Mouse (Mus musculus) gastrocnemius, postnatal 10 days (tissue): ENCODE results near the gene Vmn2r103. TPM values are rescaled to one million over a fixed set of nuclear protein-coding genes. Genes with fewer than 3 reads are reported as not detected.

Experiments
- DNase-seq: peaks from one replicate; pipeline ENCODE4 v3.0.0; 2021; ENCODE audit warnings: mixed read lengths
- long read RNA-seq, 2 experiments: library from polyadenylated mRNA; stranded (forward); transcript quantifications; one replicate each; pipeline ENCODE4 v2.0.0; 2021
- total RNA-seq, 2 experiments: library from RNA; stranded (reverse); gene quantifications; 2 replicates each; pipeline ENCODE4 v1.2.3; 2021

Vmn2r103 gene
- total RNA-seq, result not detected
- long read RNA-seq, experiment 1, result 0 reads
- long read RNA-seq, experiment 2, result 0 reads

- no peak for DNase-seq
Observed at GRCm38 (mm10) chr17:19773063-19773462, at the start of gene Vmn2r103. Gene Vmn2r103 (plus strand): TSS chr17:19773363.

GRCm38 (mm10) chr17:19778994-19779393 is 5.8 kb downstream of the Vmn2r103 start:
- DNase-seq, result no peak

- no peak for DNase-seq
Observed at GRCm38 (mm10) chr17:19789248-19789647, 16.1 kb downstream of the Vmn2r103 start.

Other genes with a start within 250 kb of the Vmn2r103 start
- gene Vmn2r101, start 196.1 kb upstream of the Vmn2r103 start, total RNA-seq, result not detected
- not detected for gene Vmn2r102, start 113.0 kb upstream of the Vmn2r103 start, total RNA-seq